13 mouse cellular contexts compared by ENCODE assay signal in the genomic region with DNA sequence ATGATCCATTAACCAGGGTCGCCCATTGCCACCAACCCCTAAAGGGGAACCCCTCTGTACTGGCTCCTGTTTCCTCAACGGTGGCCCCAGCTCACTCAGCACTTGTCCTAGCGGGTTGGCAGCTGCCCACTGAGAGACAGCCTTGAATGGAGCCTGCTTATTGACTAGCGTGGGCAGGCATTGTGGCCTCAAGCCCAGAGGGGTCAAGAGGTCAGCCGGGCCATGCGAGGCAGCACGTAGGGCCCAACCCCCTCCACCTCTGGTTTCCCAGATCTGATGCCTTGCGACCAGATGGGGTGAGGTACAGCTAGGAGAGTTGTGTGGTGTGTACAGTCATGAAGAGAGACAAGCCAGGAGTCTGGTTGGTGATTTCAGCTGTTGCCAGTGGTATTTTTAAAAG. TPM values are rescaled to one million over a fixed set of nuclear protein-coding genes. Genes with fewer than 3 reads are reported as not detected.
A peak's percentile ranks its signal among the peaks of the same experiment; 100 is the strongest.
DNase-seq lines count a peak whose midpoint lies in the region; ATAC-seq and TF ChIP-seq lines count a peak whose summit lies in the region.
"Had no signal": no experiment of that assay in that cellular context is flagged by ENCODE, and none has a peak within 500 bp of the region (broad histone marks: within the 10 kb centered on the region; RNA-seq: fewer than 3 reads in every experiment).

No protein-coding gene starts in this region.

- no peak overlapping the region for H3K4me3 ChIP-seq in cerebellum, adult 2 months (replicated peaks; ENCODE audit: insufficient read depth, low read depth, low read length)
- H3K4me3 ChIP-seq in liver, embryonic 15.5 days (replicated peaks), result no peak overlapping the region
- H3K4me3 ChIP-seq: layer of hippocampus, adult 2 months; myocyte had no signal

- DNase-seq in cerebellum, postnatal 10 days, result peak; percentile 55 to 57
- DNase-seq in cerebellum, adult 2 months, result no peak
- DNase-seq in layer of hippocampus, postnatal 10 days (ENCODE audit: low spot score in 2 of 2), result peak; percentile 32
- DNase-seq in layer of hippocampus, adult 9-10 months (ENCODE audit: low spot score), result no peak
- DNase-seq in adrenal gland, postnatal 25 days, result peak; percentile 26
- no peak for DNase-seq in natural killer cell, adult 2 months (ENCODE audit: low spot score in 2 of 2)

- H3K36me3 ChIP-seq in liver, embryonic 15.5 days (replicated peaks), result no peaks in the 10 kb centered on the region

- no peak overlapping the region for H3K27ac ChIP-seq in cerebellum, adult 2 months (ENCODE audit: insufficient read depth, low read length)
- peak overlapping the region; percentile 67 for H3K27ac ChIP-seq in liver, embryonic 15.5 days (replicated peaks)
- H3K27ac ChIP-seq: layer of hippocampus, adult 2 months had no signal

- TF ChIP-seq POLR2A in cerebellum, adult 2 months (IDR thresholded peaks at IDR 0.05; ENCODE audit: borderline replicate concordance, insufficient read depth, low read length), result no peak

- H3K9me3 ChIP-seq in liver, embryonic 15.5 days (replicated peaks), result no peaks in the 10 kb centered on the region

- WGBS in cerebellum, adult 2 months, result 22% methylated on average over 8 of the region's 8 CpGs
- WGBS in liver, embryonic 15.5 days (ENCODE audit: insufficient replicate concordance), result 37% methylated on average over 8 of the region's 8 CpGs

- H3K4me2 ChIP-seq in liver, embryonic 15.5 days, result no peak overlapping the region; the same call in 1 of the 2 replicates
- H3K4me2 ChIP-seq: lung, embryonic 14.5 days had no signal

- no peak for TF ChIP-seq CTCF in cerebellum, adult 2 months (IDR thresholded peaks at IDR 0.05; ENCODE audit: borderline replicate concordance, insufficient read depth, low read depth, low read length)

- no peak overlapping the region for H3K9ac ChIP-seq in liver, embryonic 15.5 days
- H3K9ac ChIP-seq: lung, embryonic 14.5 days had no signal

- H3K27me3 ChIP-seq in cerebellum, adult 2 months (ENCODE audit: control insufficient read depth, insufficient read depth, low read length), result no peaks in the 10 kb centered on the region
- peaks cover 43% of the 10 kb centered on the region for H3K27me3 ChIP-seq in liver, embryonic 15.5 days

- H3K4me1 ChIP-seq in cerebellum, adult 2 months (ENCODE audit: control insufficient read depth, insufficient read depth, low read length), result no peaks in the 10 kb centered on the region
- no peaks in the 10 kb centered on the region for H3K4me1 ChIP-seq in liver, embryonic 15.5 days (replicated peaks)

- peak; percentile 78 for ATAC-seq in liver, embryonic 15.5 days (ENCODE audit: insufficient read depth)
- no peak for ATAC-seq in megakaryocyte progenitor cell, adult 5-6 weeks (replicated peaks; ENCODE audit: poor library complexity)

RNA-seq across cellular contexts. Expression of gene Zan, which starts 5.0 kb away (rescaled TPM):
- polyA plus RNA-seq in cerebellum, adult 2 months (2012; rRNA removed), result 0.21 and 0.31 TPM in 2 replicates
- under 1 TPM; 0.36 to 0.43 TPM for total RNA-seq in layer of hippocampus, postnatal 10 days (2021)
- total RNA-seq in adrenal gland, postnatal 25 days (2021), result not detected in 2 replicates
- 0.07 and 0.25 TPM in 2 replicates for polyA plus RNA-seq in liver, embryonic 15.5 days (2015; fragmentation: Nextera tagmentation; extraction: Ambion mirVana)
- 0.10 and 0.47 TPM in 2 replicates for total RNA-seq in megakaryocyte progenitor cell, adult 5-6 weeks (2015)
- under 0.01 and 0.14 TPM in 2 replicates for total RNA-seq in megakaryocyte progenitor cell, adult 5-6 weeks (2017)

RNA-seq across cellular contexts. Expression of gene Pop7, which starts 20.4 kb away (rescaled TPM):
- polyA plus RNA-seq in cerebellum, adult 2 months (2012; rRNA removed), result 54.8 and 55.3 TPM in 2 replicates
- total RNA-seq in layer of hippocampus, postnatal 10 days (2021), result 10 to 100 TPM; 30.7 to 36.5 TPM
- 29.9 and 31.7 TPM in 2 replicates for total RNA-seq in adrenal gland, postnatal 25 days (2021)
- 29.4 and 33.4 TPM in 2 replicates for polyA plus RNA-seq in liver, embryonic 15.5 days (2015; fragmentation: Nextera tagmentation; extraction: Ambion mirVana)
- total RNA-seq in megakaryocyte progenitor cell, adult 5-6 weeks (2015), result 31.9 and 35.0 TPM in 2 replicates
- 22.7 and 29.2 TPM in 2 replicates for total RNA-seq in megakaryocyte progenitor cell, adult 5-6 weeks (2017)

RNA-seq across cellular contexts. Expression of gene Gigyf1, which starts 36.5 kb away (rescaled TPM):
- polyA plus RNA-seq in cerebellum, adult 2 months (2012; rRNA removed), result 59.8 and 61.2 TPM in 2 replicates
- total RNA-seq in layer of hippocampus, postnatal 10 days (2021), result 10 to 100 TPM; 40.2 to 50.4 TPM
- total RNA-seq in adrenal gland, postnatal 25 days (2021), result 34.7 and 52.3 TPM in 2 replicates
- polyA plus RNA-seq in liver, embryonic 15.5 days (2015; fragmentation: Nextera tagmentation; extraction: Ambion mirVana), result 3.2 and 3.8 TPM in 2 replicates
- 7.1 and 8.6 TPM in 2 replicates for total RNA-seq in megakaryocyte progenitor cell, adult 5-6 weeks (2015)
- 4.7 and 7.2 TPM in 2 replicates for total RNA-seq in megakaryocyte progenitor cell, adult 5-6 weeks (2017)

RNA-seq across cellular contexts. Expression of gene Epo, which starts 51.1 kb away (rescaled TPM):
- polyA plus RNA-seq in cerebellum, adult 2 months (2012; rRNA removed), result not detected in 2 replicates
- not detected for total RNA-seq in layer of hippocampus, postnatal 10 days (2021)
- not detected in 2 replicates for total RNA-seq in adrenal gland, postnatal 25 days (2021)
- polyA plus RNA-seq in liver, embryonic 15.5 days (2015; fragmentation: Nextera tagmentation; extraction: Ambion mirVana), result 0.68 and 1.0 TPM in 2 replicates
- total RNA-seq in megakaryocyte progenitor cell, adult 5-6 weeks (2015), result not detected in 2 replicates
- total RNA-seq in megakaryocyte progenitor cell, adult 5-6 weeks (2017), result not detected in 2 replicates
- total RNA-seq: layer of hippocampus, adult 2 months had no signal
- polyA plus RNA-seq: C2C12; heart, embryonic 14.5 days; myocyte had no signal

RNA-seq across cellular contexts. Expression of gene Gnb2, which starts 51.4 kb away (rescaled TPM):
- polyA plus RNA-seq in cerebellum, adult 2 months (2012; rRNA removed), result 410 and 442 TPM in 2 replicates
- 100 to 1,000 TPM; 874 to 885 TPM for total RNA-seq in layer of hippocampus, postnatal 10 days (2021)
- 580 and 681 TPM in 2 replicates for total RNA-seq in adrenal gland, postnatal 25 days (2021)
- 150 and 161 TPM in 2 replicates for polyA plus RNA-seq in liver, embryonic 15.5 days (2015; fragmentation: Nextera tagmentation; extraction: Ambion mirVana)
- 193 and 223 TPM in 2 replicates for total RNA-seq in megakaryocyte progenitor cell, adult 5-6 weeks (2015)
- 187 and 251 TPM in 2 replicates for total RNA-seq in megakaryocyte progenitor cell, adult 5-6 weeks (2017)

Comparison
In these comparisons a context has a peak if more than half of its experiments do, and no peak if none do; other contexts are left out.
1. DNase-seq: peak in cerebellum, postnatal 10 days (2 of 2), layer of hippocampus, postnatal 10 days (2 of 2) and adrenal gland, postnatal 25 days (single experiment); none in cerebellum, adult 2 months (0 of 2), layer of hippocampus, adult 9-10 months (single experiment) and natural killer cell, adult 2 months (0 of 2).